Mouse (Mus musculus) R1 (cell line): ENCODE results near the gene Cbl.
A peak's percentile ranks its signal among the peaks of the same experiment; 100 is the strongest.

Experiments
- DNase-seq: peaks from one replicate; pipeline ENCODE4 v3.0.0-alpha.2; 2018; ENCODE audit warnings: low read depth, low spot score

Gene Cbl

GRCm38 (mm10) chr9:44182260-44182659 lies 51.6 kb downstream of the Cbl start:
- peak; percentile 55 for DNase-seq

- no peak for DNase-seq
Observed at GRCm38 (mm10) chr9:44181537-44181936, 52.3 kb downstream of the Cbl start.

- DNase-seq = peak; percentile 67
Observed at GRCm38 (mm10) chr9:44178811-44179210, 55.0 kb downstream of the Cbl start.

- DNase-seq = peak; percentile 98
Observed at GRCm38 (mm10) chr9:44178389-44178788, 55.5 kb downstream of the Cbl start.

- no peak for DNase-seq
Observed at GRCm38 (mm10) chr9:44177405-44177804, 56.4 kb downstream of the Cbl start.

- no peak for DNase-seq
Observed at GRCm38 (mm10) chr9:44175957-44176356, 57.9 kb downstream of the Cbl start.

GRCm38 (mm10) chr9:44175556-44175955 lies 58.3 kb downstream of the Cbl start:
- DNase-seq = no peak

GRCm38 (mm10) chr9:44170691-44171151 lies 63.1 kb downstream of the Cbl start:
- DNase-seq = no peak

- DNase-seq = no peak
Observed at GRCm38 (mm10) chr9:44168931-44169330, 64.9 kb downstream of the Cbl start.

GRCm38 (mm10) chr9:44159886-44160285 lies 74.0 kb downstream of the Cbl start:
- no peak for DNase-seq

GRCm38 (mm10) chr9:44147290-44147689 lies 86.6 kb downstream of the Cbl start:
- peak; percentile 70 for DNase-seq

GRCm38 (mm10) chr9:44144718-44145060 lies 89.2 kb downstream of the Cbl start:
- no peak for DNase-seq

GRCm38 (mm10) chr9:44144023-44144717 lies 89.7 kb downstream of the Cbl start:
- peak; percentile 79 for DNase-seq

GRCm38 (mm10) chr9:44143421-44143820 lies 90.4 kb downstream of the Cbl start:
- DNase-seq = peak; percentile 38

GRCm38 (mm10) chr9:44141951-44142350 lies 91.9 kb downstream of the Cbl start:
- DNase-seq = no peak

- no peak for DNase-seq
Observed at GRCm38 (mm10) chr9:44137846-44138245, 96.0 kb downstream of the Cbl start.

GRCm38 (mm10) chr9:44135731-44136411 lies 98.0 kb downstream of the Cbl start:
- no peak for DNase-seq

- DNase-seq = peak; percentile 38
Observed at GRCm38 (mm10) chr9:44134851-44135730, 98.8 kb downstream of the Cbl start.

- DNase-seq = peak; percentile 50
Observed at GRCm38 (mm10) chr9:44134101-44134850, 99.6 kb downstream of the Cbl start, which contains the start of gene Mcam. Mcam (plus strand) TSS chr9:44134469.

- DNase-seq = no peak
Observed at GRCm38 (mm10) chr9:44133287-44133686, 100.6 kb downstream of the Cbl start.

GRCm38 (mm10) chr9:44132200-44132599 lies 101.6 kb downstream of the Cbl start:
- DNase-seq = no peak

- no peak for DNase-seq
Observed at GRCm38 (mm10) chr9:44131276-44131590, 102.6 kb downstream of the Cbl start.
